Mouse (Mus musculus) adrenal gland, adult 10 weeks (tissue): ENCODE measurements around the gene Spata4. TPM values are rescaled to one million over a fixed set of nuclear protein-coding genes. Genes with fewer than 3 reads are reported as not detected.

Source experiments
- polyA plus RNA-seq: library from polyadenylated mRNA; stranded (reverse); fragments of 350-450 nt; fragmentation: Illumina TruSeq; extraction: RNeasy Lipid Tissue Mini Kit (QIAGEN cat#74804); gene quantifications from one replicate; pipeline ENCODE4 v1.2.3, GENCODE M21; 2014; ENCODE audit warnings: low read depth, low replicate concordance

Gene Spata4
- not detected for polyA plus RNA-seq

DNA sequence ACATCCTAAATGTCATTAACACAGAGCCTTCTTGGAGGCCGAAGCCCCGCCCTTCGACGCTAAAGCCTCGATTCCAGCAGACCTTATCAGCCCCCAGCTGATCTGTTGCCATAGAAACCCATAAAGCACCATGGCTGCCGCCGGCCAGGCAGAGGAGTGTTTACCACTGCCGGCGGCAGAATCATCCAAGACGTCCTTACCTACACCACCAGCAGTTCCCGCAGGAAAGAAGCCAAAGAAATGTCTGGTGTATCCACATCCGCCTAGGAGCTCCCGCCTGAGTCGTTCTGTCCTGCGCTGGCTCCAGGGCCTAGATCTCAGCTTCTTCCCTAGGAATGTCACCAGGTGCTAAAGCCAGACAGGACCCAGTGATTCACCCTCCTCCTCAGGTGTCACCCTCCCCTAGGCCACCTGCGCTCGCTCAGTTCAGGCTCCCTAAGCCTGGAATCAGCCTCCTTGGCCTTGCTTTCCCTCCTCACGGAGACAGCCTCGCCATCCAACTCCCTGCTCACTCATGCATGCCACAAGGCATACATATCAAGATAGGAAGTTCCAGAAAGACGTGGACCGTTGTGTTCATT is at the start of gene Spata4:
TSS of gene Spata4 (plus strand) at position 111 of the 581 bp plus-strand sequence.

Other genes starting within 250 kb of the Spata4 start
- 3.7 TPM for gene Asb5, start 71.2 kb upstream of the Spata4 start, polyA plus RNA-seq
- gene Spcs3, start 70.8 kb upstream of the Spata4 start, polyA plus RNA-seq: 203 TPM